Mouse (Mus musculus): ENCODE measurements at regions not wholly inside any gene's neighbourhood (a gene's known extent, or its start where the extent isn't known, plus 50 kb on each side); places are given as distances from the start of the nearest gene placed in this dataset.

DNA sequence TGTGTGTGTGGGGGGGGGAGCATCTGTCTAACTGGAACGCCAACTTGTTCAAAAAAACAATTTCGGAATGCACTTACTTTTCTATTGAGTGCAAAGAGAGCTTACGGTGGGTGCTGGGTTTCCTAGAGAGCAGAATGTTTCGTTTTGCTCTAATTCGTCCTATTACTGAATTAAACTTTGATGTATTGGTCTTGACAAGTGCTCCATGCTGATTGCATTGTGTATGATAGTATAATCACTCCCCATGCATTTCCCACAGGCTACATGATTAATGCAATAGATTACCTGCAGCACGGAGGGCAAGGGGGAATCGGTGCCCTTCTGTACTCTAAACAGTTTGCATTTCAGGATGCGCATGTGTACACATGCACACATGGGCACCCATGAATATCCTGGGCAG lies 283.7 kb upstream of the Smim15 start:
- H3K27ac ChIP-seq (ENCODE audit: control insufficient read depth, low read depth, low read length), result no peak overlapping the region

DNA sequence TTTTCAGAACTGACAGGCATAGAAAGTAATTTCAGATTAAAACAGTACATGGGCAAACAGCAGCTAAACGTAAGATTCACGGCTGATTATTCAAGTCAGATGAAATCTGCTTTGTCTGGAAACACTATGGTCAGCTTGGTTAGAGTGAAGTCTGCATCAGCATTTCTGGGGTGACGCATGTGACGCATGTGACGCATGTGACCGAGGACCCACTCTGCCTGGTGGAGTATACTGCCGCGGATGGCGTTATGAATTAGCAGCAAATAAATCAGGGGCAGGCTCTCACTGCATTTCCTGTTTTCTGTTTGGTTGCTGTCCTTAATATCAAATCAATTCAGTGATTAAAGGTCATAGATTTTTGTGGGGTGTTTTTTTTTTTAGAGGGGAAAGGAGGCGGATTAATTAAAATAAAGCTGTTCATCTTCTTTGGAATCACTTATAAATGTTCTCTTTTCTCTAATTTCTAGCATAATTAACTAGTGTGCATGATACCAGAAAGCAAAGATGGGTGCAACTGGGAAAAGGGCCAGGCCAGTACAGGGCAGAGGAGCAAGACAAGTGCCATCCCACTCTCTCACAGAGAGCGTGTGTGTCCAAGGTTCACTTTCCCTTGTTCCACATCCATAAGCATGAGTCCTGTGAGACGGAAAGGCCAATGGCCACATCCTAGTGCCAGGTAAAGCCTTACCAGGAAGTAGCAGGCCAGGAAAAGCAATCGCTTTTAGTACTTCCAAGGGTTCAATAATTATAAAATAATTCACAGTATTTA lies 285.7 kb upstream of the Smim15 start:
- Histone ChIP-seq H3K9ac (ENCODE audit: control insufficient read depth, low read depth, low read length, poor library complexity, severe bottlenecking) (no peak overlapping the region), H3K27ac (ENCODE audit: control insufficient read depth, low read depth, low read length) (no peak overlapping the region), H3K36me3 (ENCODE audit: control insufficient read depth in 1 of 2, insufficient read depth in 2 of 2, low read length in 2 of 2) (no peaks in the 10 kb centered on the region), H3K4me1 (ENCODE audit: control insufficient read depth in 1 of 2, insufficient read depth in 2 of 2, low read length in 2 of 2) (no peaks in the 10 kb centered on the region), H3K27me3 (ENCODE audit: control insufficient read depth in 1 of 2, insufficient read depth in 2 of 2, low read length in 2 of 2) (no peaks in the 10 kb centered on the region), H3K79me2 (ENCODE audit: control insufficient read depth, insufficient read depth, low read length, poor library complexity) (no peaks in the 10 kb centered on the region), H3K9me3 (replicated peaks; ENCODE audit: insufficient read depth, low read length) (no peaks in the 10 kb centered on the region), H3K4me3 (ENCODE audit: control insufficient read depth in 1 of 2, insufficient read depth in 1 of 2, low read depth in 2 of 2, low read length in 2 of 2) (no peak overlapping the region)
- DNase-seq (ENCODE audit: low read depth, low spot score), result no peak
- TF ChIP-seq EP300 (IDR thresholded peaks at IDR 0.05; ENCODE audit: low read depth in 1 of 2, low read length in 2 of 2) (no peak), USF2 (IDR thresholded peaks at IDR 0.05; ENCODE audit: borderline replicate concordance in 1 of 2, insufficient read depth in 1 of 2, low read depth in 1 of 2, low read length in 2 of 2) (no peak), CHD2 (IDR thresholded peaks at IDR 0.05; ENCODE audit: low read length) (no peak), E2F4 (IDR thresholded peaks at IDR 0.05; ENCODE audit: borderline replicate concordance, low read depth, low read length) (no peak), ETS1 (IDR thresholded peaks at IDR 0.05; ENCODE audit: low read depth, low read length) (no peak), MYC (IDR thresholded peaks at IDR 0.05; ENCODE audit: low read depth, low read length) (no peak), UBTF (IDR thresholded peaks at IDR 0.05; ENCODE audit: borderline replicate concordance, insufficient read depth, low read depth, low read length) (no peak), NELFE (IDR thresholded peaks at IDR 0.05; ENCODE audit: low read depth, low read length) (no peak)

More for the DNA sequence above, 283.7 kb upstream of the Smim15 start:
- Histone ChIP-seq H3K4me1 (ENCODE audit: control insufficient read depth in 1 of 2, insufficient read depth in 2 of 2, low read length in 2 of 2) (no peaks in the 10 kb centered on the region), H3K9ac (ENCODE audit: control insufficient read depth, low read depth, low read length, poor library complexity, severe bottlenecking) (no peak overlapping the region), H3K27me3 (ENCODE audit: control insufficient read depth in 1 of 2, insufficient read depth in 2 of 2, low read length in 2 of 2) (no peaks in the 10 kb centered on the region), H3K79me2 (ENCODE audit: control insufficient read depth, insufficient read depth, low read length, poor library complexity) (no peaks in the 10 kb centered on the region), H3K36me3 (ENCODE audit: control insufficient read depth in 1 of 2, insufficient read depth in 2 of 2, low read length in 2 of 2) (no peaks in the 10 kb centered on the region), H3K4me3 (ENCODE audit: control insufficient read depth in 1 of 2, insufficient read depth in 1 of 2, low read depth in 2 of 2, low read length in 2 of 2) (no peak overlapping the region), H3K9me3 (replicated peaks; ENCODE audit: insufficient read depth, low read length) (no peaks in the 10 kb centered on the region)
- no peak for DNase-seq (ENCODE audit: low read depth, low spot score)
- TF ChIP-seq E2F4 (IDR thresholded peaks at IDR 0.05; ENCODE audit: borderline replicate concordance, low read depth, low read length) (no peak), NRF1 (IDR thresholded peaks at IDR 0.05; ENCODE audit: insufficient read depth, low read depth, low read length, poor library complexity, severe bottlenecking) (no peak), MAX (IDR thresholded peaks at IDR 0.05; ENCODE audit: low read length) (no peak), TCF12 (IDR thresholded peaks at IDR 0.05; ENCODE audit: low read depth, low read length) (no peak), GABPA (IDR thresholded peaks at IDR 0.05; ENCODE audit: low read depth, low read length) (no peak), BHLHE40 (IDR thresholded peaks at IDR 0.05; ENCODE audit: borderline replicate concordance, low read depth, low read length) (no peak), GATA1 (IDR thresholded peaks at IDR 0.05; ENCODE audit: low read depth, low read length) (no peak), SMC3 (IDR thresholded peaks at IDR 0.05; ENCODE audit: low read depth, low read length) (no peak), USF2 (IDR thresholded peaks at IDR 0.05; ENCODE audit: borderline replicate concordance in 1 of 2, insufficient read depth in 1 of 2, low read depth in 1 of 2, low read length in 2 of 2) (no peak), MYC (IDR thresholded peaks at IDR 0.05; ENCODE audit: low read depth, low read length) (no peak), USF1 (IDR thresholded peaks at IDR 0.05; ENCODE audit: low read depth, low read length) (no peak), MAFK (IDR thresholded peaks at IDR 0.05; ENCODE audit: borderline replicate concordance, low read depth, low read length) (no peak), EP300 (IDR thresholded peaks at IDR 0.05; ENCODE audit: low read depth in 1 of 2, low read length in 2 of 2) (no peak), KAT2A (conservative IDR thresholded peaks at IDR 0.05; ENCODE audit: low read depth, low read length) (no peak), SIN3A (IDR thresholded peaks at IDR 0.05; ENCODE audit: low read length) (no peak), CHD1 (IDR thresholded peaks at IDR 0.05; ENCODE audit: low read depth, low read length) (no peak)
